Mouse (Mus musculus) kidney, adult 18-20 months (tissue): ENCODE results near the gene Frmd4a.
A peak's percentile ranks its signal among the peaks of the same experiment; 100 is the strongest.
"Not testable (repeated sequence)": the region's sequence is repeated elsewhere in the genome, so short reads cannot be mapped to it uniquely, and the experiment has no call there.

Experiments
- DNase-seq: peaks from one replicate; pipeline ENCODE4 v3.0.0; 2021

Gene Frmd4a

GRCm38 (mm10) chr2:4593878-4594387, 576.4 kb downstream of the Frmd4a start:
- DNase-seq: no peak

- DNase-seq: no peak
Measured at GRCm38 (mm10) chr2:4596992-4597391, 579.5 kb downstream of the Frmd4a start.

GRCm38 (mm10) chr2:4601034-4601890, 583.7 kb downstream of the Frmd4a start:
- DNase-seq: peak; percentile 65

GRCm38 (mm10) chr2:4603361-4603945, 585.9 kb downstream of the Frmd4a start:
- DNase-seq: peak; percentile 24

- no peak for DNase-seq
Measured at GRCm38 (mm10) chr2:4606559-4606958, 589.0 kb downstream of the Frmd4a start.

- DNase-seq: no peak
Measured at GRCm38 (mm10) chr2:4608253-4608652, 590.7 kb downstream of the Frmd4a start.

- DNase-seq: no peak
Measured at GRCm38 (mm10) chr2:4609433-4609832, 591.9 kb downstream of the Frmd4a start.

GRCm38 (mm10) chr2:4611295-4611694, 593.8 kb downstream of the Frmd4a start:
- no peak for DNase-seq

GRCm38 (mm10) chr2:4611704-4612103, 594.2 kb downstream of the Frmd4a start:
- no peak for DNase-seq

- not testable (repeated sequence) for DNase-seq
Measured at GRCm38 (mm10) chr2:4614276-4614929, 596.9 kb downstream of the Frmd4a start.

- no peak for DNase-seq
Measured at GRCm38 (mm10) chr2:4615014-4615546, 597.6 kb downstream of the Frmd4a start.

- no peak for DNase-seq
Measured at GRCm38 (mm10) chr2:4616995-4617394, 599.5 kb downstream of the Frmd4a start.

GRCm38 (mm10) chr2:4619126-4619525, 601.6 kb downstream of the Frmd4a start:
- DNase-seq: not testable (repeated sequence)

- DNase-seq: no peak
Measured at GRCm38 (mm10) chr2:4619893-4620593, 602.5 kb downstream of the Frmd4a start.

- no peak for DNase-seq
Measured at GRCm38 (mm10) chr2:4620640-4621401, 603.3 kb downstream of the Frmd4a start.

GRCm38 (mm10) chr2:4621471-4621985, 604.0 kb downstream of the Frmd4a start:
- DNase-seq: no peak

GRCm38 (mm10) chr2:4626911-4627310, 609.4 kb downstream of the Frmd4a start:
- DNase-seq: no peak

GRCm38 (mm10) chr2:4628920-4629319, 611.4 kb downstream of the Frmd4a start:
- DNase-seq: no peak

GRCm38 (mm10) chr2:4629470-4629869, 612.0 kb downstream of the Frmd4a start:
- no peak for DNase-seq

- no peak for DNase-seq
Measured at GRCm38 (mm10) chr2:4630197-4630835, 612.8 kb downstream of the Frmd4a start.

- no peak for DNase-seq
Measured at GRCm38 (mm10) chr2:4635804-4636203, 618.3 kb downstream of the Frmd4a start.
